Mouse (Mus musculus): ENCODE measurements around the gene Amz2.

The Amz2 gene

GRCm38 (mm10) chr11:109425392-109426271, at the start of gene Amz2:
Gene Amz2 (plus strand): TSS chr11:109425946.
- DNase-seq, result peak; percentile 97

GRCm38 (mm10) chr11:109376484-109377143, 49.1 kb upstream of the Amz2 start:
- DNase-seq, result no peak

- DNase-seq, result no peak
These were observed 48.3 kb upstream of the Amz2 start for GRCm38 (mm10) chr11:109377477-109377876.

GRCm38 (mm10) chr11:109378051-109378450, 47.7 kb upstream of the Amz2 start:
- DNase-seq, result no peak

GRCm38 (mm10) chr11:109380662-109381061, 45.1 kb upstream of the Amz2 start:
- no peak for DNase-seq

- DNase-seq, result no peak
These were observed 40.5 kb upstream of the Amz2 start for GRCm38 (mm10) chr11:109385296-109385695.

- no peak for DNase-seq
These were observed 36.7 kb upstream of the Amz2 start for GRCm38 (mm10) chr11:109389046-109389445.

- no peak for DNase-seq
These were observed 34.5 kb upstream of the Amz2 start for GRCm38 (mm10) chr11:109391200-109391599.

- DNase-seq, result no peak
These were observed 34.0 kb upstream of the Amz2 start for GRCm38 (mm10) chr11:109391760-109392159.

- no peak for DNase-seq
These were observed 33.1 kb upstream of the Amz2 start for GRCm38 (mm10) chr11:109392601-109393000.

- DNase-seq, result no peak
These were observed 31.0 kb upstream of the Amz2 start for GRCm38 (mm10) chr11:109394758-109395157.

- DNase-seq, result no peak
These were observed 30.5 kb upstream of the Amz2 start for GRCm38 (mm10) chr11:109395291-109395690.

- no peak for DNase-seq
These were observed 19.3 kb upstream of the Amz2 start for GRCm38 (mm10) chr11:109406431-109406830.

GRCm38 (mm10) chr11:109410197-109410980, 15.4 kb upstream of the Amz2 start:
- no peak for DNase-seq

GRCm38 (mm10) chr11:109413617-109414016, 12.1 kb upstream of the Amz2 start, which contains the start of gene 9930022D16Rik:
Gene 9930022D16Rik (plus strand): TSS chr11:109413917.
- DNase-seq, result no peak

- DNase-seq, result no peak
These were observed 10.9 kb upstream of the Amz2 start for GRCm38 (mm10) chr11:109414802-109415201.

GRCm38 (mm10) chr11:109416709-109417420, 8.9 kb upstream of the Amz2 start:
- no peak for DNase-seq

GRCm38 (mm10) chr11:109417472-109418040, 8.2 kb upstream of the Amz2 start:
- no peak for DNase-seq

- no peak for DNase-seq
These were observed 6.3 kb upstream of the Amz2 start for GRCm38 (mm10) chr11:109419461-109419860.

GRCm38 (mm10) chr11:109419961-109420566, 5.7 kb upstream of the Amz2 start:
- DNase-seq, result no peak

GRCm38 (mm10) chr11:109420567-109420962, 5.2 kb upstream of the Amz2 start:
- no peak for DNase-seq

GRCm38 (mm10) chr11:109421205-109421604, 4.5 kb upstream of the Amz2 start:
- DNase-seq, result no peak
